Mouse (Mus musculus): ENCODE data around the gene Cwc22.

DNA sequence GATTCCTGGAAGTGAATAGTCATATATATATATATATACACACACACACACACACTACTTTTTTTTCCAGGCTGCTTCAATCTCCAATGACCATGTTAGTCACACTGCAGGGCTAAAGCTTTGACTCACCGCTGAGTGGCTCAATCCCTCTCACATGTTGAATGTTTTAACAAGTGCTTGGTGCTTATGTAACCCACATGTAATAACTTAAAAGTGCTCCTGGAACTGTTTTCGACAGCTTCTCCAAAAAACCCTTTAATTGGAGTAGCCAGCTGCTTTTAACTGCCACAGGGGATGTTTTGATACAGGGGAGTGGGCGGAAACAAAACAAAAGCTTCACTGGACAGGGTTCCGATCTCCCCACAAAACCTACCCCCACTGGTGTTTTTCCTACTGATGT, 29.4 kb upstream of the Cwc22 start:
- no peak for TF ChIP-seq EP300 (IDR thresholded peaks at IDR 0.05; ENCODE audit: low read depth)
- no peak for TF ChIP-seq CTCF (IDR thresholded peaks at IDR 0.05; ENCODE audit: low read depth)
